Comparison of ENCODE assay signal across 8 mouse cellular contexts in the genomic region with DNA sequence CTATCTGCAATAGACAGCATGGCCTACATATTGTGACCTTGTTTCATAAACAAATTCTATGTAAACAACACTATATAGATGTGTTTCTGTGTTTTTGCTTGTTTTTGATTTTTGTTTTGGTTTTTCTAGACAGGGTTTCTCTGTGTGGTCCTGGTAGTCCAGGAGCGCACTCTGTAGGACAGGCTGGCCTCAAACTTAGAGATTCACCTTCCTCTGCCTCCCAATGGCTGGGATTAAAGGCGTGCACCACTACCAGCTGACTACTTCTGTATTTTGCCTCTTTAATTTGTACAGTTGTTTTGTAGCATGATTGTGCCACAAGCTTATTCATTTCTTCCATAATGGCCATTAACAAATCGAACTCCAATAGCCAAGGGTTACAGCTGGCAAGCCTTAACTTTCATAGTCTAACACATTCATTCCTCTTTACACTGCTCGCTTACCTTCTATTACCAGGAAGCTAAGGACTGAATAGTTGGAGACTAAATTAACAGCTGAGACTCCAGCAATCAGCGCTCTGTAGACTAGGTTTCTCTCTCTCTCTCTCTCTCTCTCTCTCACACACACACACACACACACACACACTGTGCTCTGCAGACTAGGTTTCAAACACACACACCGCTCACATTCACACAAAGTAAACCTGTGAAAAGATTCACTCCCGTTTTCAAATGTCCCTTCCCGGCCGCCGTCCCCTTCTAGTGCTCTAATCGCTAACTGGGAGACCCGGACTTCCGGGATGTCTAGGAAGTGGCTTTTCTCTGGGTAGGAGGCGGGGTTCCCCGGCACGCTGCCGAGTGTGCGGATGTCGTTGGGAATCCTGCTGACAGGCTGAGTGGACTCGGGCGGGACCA. TPM values are rescaled to one million over a fixed set of nuclear protein-coding genes. Genes with fewer than 3 reads are reported as not detected.
DNase-seq lines count a peak whose midpoint lies in the region; ATAC-seq and TF ChIP-seq lines count a peak whose summit lies in the region.

A gene (plus strand): TSS at position 753 of the 854 bp plus-strand sequence.

- in situ Hi-C loops in CH12.LX (cut with MboI; ENCODE audit: low pct_ligation_motif_present, low pct_unique_long_range_greater_than_20kb, low sequenced_read_pairs), result loop anchor here (25.0 kb wide), 1 partner anchor 257 kb away; a partner anchor contains a TSS

- peak; percentile 88 for TF ChIP-seq POLR2A in CH12.LX (IDR thresholded peaks at IDR 0.05; ENCODE audit: low read depth, low read length)
- TF ChIP-seq POLR2A in testis, adult 2 months (IDR thresholded peaks at IDR 0.05; ENCODE audit: control insufficient read depth, low read depth, low read length), result peak; percentile 63

- peak; percentile 95 for DNase-seq in CH12.LX (ENCODE audit: extremely low read depth)
- peak; percentile 95 for DNase-seq in c-Kit-positive CD71-positive TER-119-negative erythroid progenitor cells, embryonic 14.5 days (ENCODE audit: low read depth)
- DNase-seq in heart, postnatal 0 days (ENCODE audit: low spot score), result peak; percentile 91
- peak; percentile 99 for DNase-seq in kidney, postnatal 4 days

- H3K79me2 ChIP-seq in CH12.LX (replicated peaks; ENCODE audit: control insufficient read depth, extremely low read depth, insufficient read depth, poor library complexity, severe bottlenecking), result peaks cover 18% of the 10 kb centered on the region

- no peaks in the 10 kb centered on the region for H3K9me3 ChIP-seq in CH12.LX (replicated peaks; ENCODE audit: low read length)
- peaks cover 5% of the 10 kb centered on the region; the same call in 1 of the 2 replicates for H3K9me3 ChIP-seq in forebrain, embryonic 12.5 days
- no peaks in the 10 kb centered on the region for H3K9me3 ChIP-seq in heart, postnatal 0 days (replicated peaks; ENCODE audit: control insufficient read depth, low read length)
- H3K9me3 ChIP-seq in liver, embryonic 16.5 days (replicated peaks; ENCODE audit: control insufficient read depth, low read length), result no peaks in the 10 kb centered on the region
- peaks cover 9% of the 10 kb centered on the region; the same call in 1 of the 2 replicates for H3K9me3 ChIP-seq in neural tube, embryonic 13.5 days

- TF ChIP-seq EP300 in CH12.LX (IDR thresholded peaks at IDR 0.05; ENCODE audit: low read length), result no peak
- TF ChIP-seq EP300 in heart, postnatal 0 days (IDR thresholded peaks at IDR 0.05; ENCODE audit: low read depth), result no peak

- peak within 1 kb of the TSS; percentile 51; the same call in 1 of the 2 replicates for H3K27ac ChIP-seq in CH12.LX (ENCODE audit: insufficient read depth, low read depth)
- H3K27ac ChIP-seq in forebrain, embryonic 12.5 days, result peak within 1 kb of the TSS; percentile 63
- peak within 1 kb of the TSS; percentile 85 for H3K27ac ChIP-seq in heart, postnatal 0 days (ENCODE audit: low read depth)
- peak within 1 kb of the TSS; percentile 75 for H3K27ac ChIP-seq in liver, embryonic 16.5 days (ENCODE audit: low read length)
- peak within 1 kb of the TSS; percentile 76 for H3K27ac ChIP-seq in neural tube, embryonic 13.5 days (replicated peaks)
- H3K27ac ChIP-seq in testis, adult 2 months (ENCODE audit: control insufficient read depth, insufficient read depth, low read depth, low read length), result peak within 1 kb of the TSS; percentile 76

- dilution Hi-C loops in CH12.LX (cut with MboI; ENCODE audit: extremely low pct_ligation_motif_present, extremely low pct_unique_long_range_greater_than_20kb, low sequenced_read_pairs), result no loop called here

- peak within 1 kb of the TSS; percentile 98 for H3K4me2 ChIP-seq in CH12.LX (ENCODE audit: insufficient read depth, low read depth, poor library complexity, severe bottlenecking)
- peak within 1 kb of the TSS; percentile 95 for H3K4me2 ChIP-seq in forebrain, embryonic 12.5 days
- peak within 1 kb of the TSS; percentile 83 for H3K4me2 ChIP-seq in heart, postnatal 0 days (ENCODE audit: low read depth, low read length)
- H3K4me2 ChIP-seq in liver, embryonic 16.5 days (ENCODE audit: low read depth, low read length), result peak within 1 kb of the TSS; percentile 81
- H3K4me2 ChIP-seq in neural tube, embryonic 13.5 days, result peak within 1 kb of the TSS; percentile 94

- WGBS in forebrain, embryonic 12.5 days, result 4% methylated on average over 21 of the region's 21 CpGs
- 4% methylated on average over 21 of the region's 21 CpGs for whole genome bisulfite sequencing in heart, postnatal 0 days
- WGBS in liver, embryonic 16.5 days (ENCODE audit: insufficient replicate concordance), result 3% methylated on average over 21 of the region's 21 CpGs
- 5% methylated on average over 21 of the region's 21 CpGs for WGBS in neural tube, embryonic 13.5 days

- H3K27me3 ChIP-seq in CH12.LX (replicated peaks), result no peaks in the 10 kb centered on the region
- H3K27me3 ChIP-seq in forebrain, embryonic 12.5 days, result no peaks in the 10 kb centered on the region
- no peaks in the 10 kb centered on the region for H3K27me3 ChIP-seq in heart, postnatal 0 days (ENCODE audit: control insufficient read depth, insufficient read depth, low read length)
- H3K27me3 ChIP-seq in liver, embryonic 16.5 days (ENCODE audit: control insufficient read depth, insufficient read depth, low read depth, low read length), result no peaks in the 10 kb centered on the region
- no peaks in the 10 kb centered on the region for H3K27me3 ChIP-seq in neural tube, embryonic 13.5 days
- H3K27me3 ChIP-seq in testis, adult 2 months (ENCODE audit: control insufficient read depth, insufficient read depth, low read length), result no peaks in the 10 kb centered on the region

- peaks cover 36 to 58% of the 10 kb centered on the region in 2 experiments for H3K36me3 ChIP-seq in CH12.LX (replicated peaks in 1 of 2; ENCODE audit: control insufficient read depth in 1 of 2, insufficient read depth in 1 of 2, low read length in 1 of 2)
- peaks cover 48% of the 10 kb centered on the region for H3K36me3 ChIP-seq in forebrain, embryonic 12.5 days (replicated peaks)
- peaks cover 37% of the 10 kb centered on the region for H3K36me3 ChIP-seq in heart, postnatal 0 days (replicated peaks; ENCODE audit: control insufficient read depth, insufficient read depth, low read length)
- H3K36me3 ChIP-seq in liver, embryonic 16.5 days (ENCODE audit: control insufficient read depth, insufficient read depth), result peaks cover 27% of the 10 kb centered on the region
- H3K36me3 ChIP-seq in neural tube, embryonic 13.5 days, result peaks cover 60% of the 10 kb centered on the region
- H3K36me3 ChIP-seq in testis, adult 2 months (ENCODE audit: control insufficient read depth, insufficient read depth, low read length), result peaks cover 2% of the 10 kb centered on the region; the same call in 1 of the 2 replicates

- no peak; the same call in 1 of the 2 replicates for TF ChIP-seq RAD21 in CH12.LX (IDR thresholded peaks at IDR 0.05; ENCODE audit: low read depth, low read length)

- ATAC-seq in forebrain, embryonic 12.5 days (ENCODE audit: low FRiP score), result peak; percentile 89
- peak; percentile 90 for ATAC-seq in heart, postnatal 0 days (ENCODE audit: insufficient read depth, low read depth)
- peak; percentile 96 for ATAC-seq in liver, embryonic 16.5 days (ENCODE audit: low read depth)
- ATAC-seq in neural tube, embryonic 13.5 days (ENCODE audit: low read depth), result peak; percentile 93

- H3K4me3 ChIP-seq in CH12.LX (replicated peaks in 1 of 3; ENCODE audit: low read depth in 2 of 3, low read length in 2 of 3, poor library complexity in 1 of 3), result peak within 1 kb of the TSS; percentile 86 to 99 (median 97)
- H3K4me3 ChIP-seq in forebrain, embryonic 12.5 days (replicated peaks), result peak within 1 kb of the TSS; percentile 79
- H3K4me3 ChIP-seq in heart, postnatal 0 days (ENCODE audit: low read depth, low read length), result peak within 1 kb of the TSS; percentile 73
- H3K4me3 ChIP-seq in liver, embryonic 16.5 days (ENCODE audit: low read depth, low read length), result peak within 1 kb of the TSS; percentile 80
- H3K4me3 ChIP-seq in neural tube, embryonic 13.5 days, result peak within 1 kb of the TSS; percentile 74
- peak within 1 kb of the TSS; percentile 96 for H3K4me3 ChIP-seq in testis, adult 2 months (ENCODE audit: control insufficient read depth, low read depth, low read length)

- no peak for TF ChIP-seq CTCF in CH12.LX (conservative IDR thresholded peaks at IDR 0.05 in 1 of 2, IDR thresholded peaks at IDR 0.05 in 1 of 2; ENCODE audit: low read depth in 2 of 2, low read length in 2 of 2)
- no peak for TF ChIP-seq CTCF in heart, postnatal 0 days (IDR thresholded peaks at IDR 0.05; ENCODE audit: low read depth)
- no peak for TF ChIP-seq CTCF in testis, adult 2 months (IDR thresholded peaks at IDR 0.05; ENCODE audit: control insufficient read depth, insufficient read depth, insufficient replicate concordance, low read depth, low read length)

- H3K9ac ChIP-seq in CH12.LX (ENCODE audit: insufficient read depth, low read depth), result peak within 1 kb of the TSS; percentile 83
- peak within 1 kb of the TSS; percentile 80 for H3K9ac ChIP-seq in forebrain, embryonic 12.5 days
- H3K9ac ChIP-seq in heart, postnatal 0 days (replicated peaks; ENCODE audit: low read depth, low read length), result peak within 1 kb of the TSS; percentile 56
- peak within 1 kb of the TSS; percentile 76 for H3K9ac ChIP-seq in liver, embryonic 16.5 days (ENCODE audit: low read depth, low read length)
- peak within 1 kb of the TSS; percentile 86 for H3K9ac ChIP-seq in neural tube, embryonic 13.5 days

- peaks cover 6 to 35% of the 10 kb centered on the region in 2 experiments; a peak in 3 of 4 replicates for H3K4me1 ChIP-seq in CH12.LX (ENCODE audit: control insufficient read depth in 1 of 2, insufficient read depth in 2 of 2)
- peaks cover 18% of the 10 kb centered on the region for H3K4me1 ChIP-seq in forebrain, embryonic 12.5 days
- H3K4me1 ChIP-seq in heart, postnatal 0 days (ENCODE audit: control insufficient read depth, insufficient read depth), result peaks cover 23% of the 10 kb centered on the region
- H3K4me1 ChIP-seq in liver, embryonic 16.5 days (ENCODE audit: control insufficient read depth, low read depth, low read length), result peaks cover 20% of the 10 kb centered on the region
- peaks cover 27% of the 10 kb centered on the region for H3K4me1 ChIP-seq in neural tube, embryonic 13.5 days (replicated peaks)
- H3K4me1 ChIP-seq in testis, adult 2 months (ENCODE audit: control insufficient read depth, insufficient read depth, low read length), result peaks cover 6% of the 10 kb centered on the region; the same call in 1 of the 2 replicates

TF ChIP-seq in CH12.LX, 34 proteins besides CTCF, POLR2A, EP300 and RAD21 (continues in another document):
- no peak for TF ChIP-seq SMC3 (IDR thresholded peaks at IDR 0.05; ENCODE audit: low read depth, low read length)

RNA-seq across cellular contexts. Expression of the gene that starts here (rescaled TPM):
- 20.6 and 23.2 TPM in 2 replicates for total RNA-seq in CH12.LX (2012; rRNA removed)
- 15.5 and 15.8 TPM in 2 replicates for total RNA-seq in CH12.LX (2014; rRNA removed)
- polyA plus RNA-seq in CH12.LX (2012; ENCODE audit: insufficient read length, low read depth), result 16.6 and 20.4 TPM in 2 replicates
- 17.4 and 19.1 TPM in 2 replicates for polyA plus RNA-seq in forebrain, embryonic 12.5 days (2016; fragmentation: Nextera tagmentation; extraction: Ambion mirVana)
- 8.0 and 8.7 TPM in 2 replicates for total RNA-seq in heart, postnatal 0 days (2014; rRNA removed; ENCODE audit: low replicate concordance)
- polyA plus RNA-seq in heart, postnatal 0 days (2015; fragmentation: Nextera tagmentation; extraction: Ambion mirVana), result 3.6 and 3.9 TPM in 2 replicates
- polyA plus RNA-seq in liver, embryonic 16.5 days (2015; fragmentation: Nextera tagmentation; extraction: Ambion mirVana), result 4.3 and 5.0 TPM in 2 replicates
- 23.7 and 27.7 TPM in 2 replicates for polyA plus RNA-seq in neural tube, embryonic 13.5 days (2015; fragmentation: Nextera tagmentation; extraction: Ambion mirVana)
- 8.7 and 9.4 TPM in 2 replicates for polyA plus RNA-seq in testis, adult 2 months (2012; rRNA removed)

Comparison
In these comparisons a context has a peak if more than half of its experiments do, and no peak if none do; other contexts are left out.
1. Peak in every context shown above with its lines: DNase-seq, ATAC-seq, H3K4me3 ChIP-seq and H3K27ac ChIP-seq.